Mouse (Mus musculus) ES-Bruce4 (cell line): ENCODE measurements around the gene Atxn7l1. TPM values are rescaled to one million over a fixed set of nuclear protein-coding genes. Genes with fewer than 3 reads are reported as not detected.

Source experiments
- H3K27ac ChIP-seq: 2 replicates; pipeline ENCODE4 v1.5.1; 2012; ENCODE audit warnings: low read length, inconsistent platforms; ENCODE audit not compliant: insufficient read depth
- H3K27me3 ChIP-seq: 2 replicates; pipeline ENCODE4 v1.6.1; 2012; ENCODE audit warnings: mild to moderate bottlenecking, low read length, inconsistent platforms; ENCODE audit not compliant: control insufficient read depth, poor library complexity, insufficient read depth, severe bottlenecking
- H3K36me3 ChIP-seq: 2 replicates; pipeline ENCODE4 v1.6.1; 2012; ENCODE audit warnings: inconsistent platforms, mild to moderate bottlenecking, low read length, moderate library complexity; ENCODE audit not compliant: control insufficient read depth, poor library complexity, insufficient read depth, severe bottlenecking
- H3K4me1 ChIP-seq: one replicate; pipeline ENCODE4 v1.8.1; 2011; ENCODE audit warnings: low read length; ENCODE audit not compliant: control insufficient read depth, insufficient read depth
- H3K4me3 ChIP-seq: 2 replicates; pipeline ENCODE4 v1.5.1; 2011; ENCODE audit warnings: low read depth, mild to moderate bottlenecking, low read length
- H3K9ac ChIP-seq: 2 replicates; pipeline ENCODE4 v1.6.1; 2012; ENCODE audit warnings: low read depth, mild to moderate bottlenecking, inconsistent platforms; ENCODE audit not compliant: poor library complexity, severe bottlenecking
- H3K9me3 ChIP-seq: replicated peaks from 2 replicates; pipeline ENCODE4 v1.6.1; 2012; ENCODE audit warnings: mild to moderate bottlenecking, low read length, inconsistent platforms; ENCODE audit not compliant: control insufficient read depth, poor library complexity, insufficient read depth, severe bottlenecking
- CTCF ChIP-seq: IDR thresholded peaks from one replicate; pipeline ENCODE4 v1.8.1; 2011; ENCODE audit warnings: low read depth, low read length
- EP300 ChIP-seq: IDR thresholded peaks from 2 replicates; pipeline ENCODE4 v1.6.1; 2011; ENCODE audit warnings: low read depth, low read length; ENCODE audit not compliant: insufficient read depth
- POLR2A ChIP-seq: IDR thresholded peaks from one replicate; pipeline ENCODE4 v1.8.1; 2011; ENCODE audit warnings: low read length; ENCODE audit not compliant: insufficient read depth
- polyA plus RNA-seq: library from polyadenylated mRNA; stranded (reverse); fragments of >200 nt; gene quantifications from 2 replicates; pipeline ENCODE4 v1.2.4, GENCODE M21; 2011; ENCODE audit warnings: low read depth; ENCODE audit not compliant: missing spikeins, insufficient read depth, insufficient read length

The Atxn7l1 gene
- polyA plus RNA-seq, 1 experiment, result 16.1 TPM

GRCm38 (mm10) chr12:33195175-33195574 lies 47.7 kb downstream of the Atxn7l1 start:
- H3K27me3 ChIP-seq, result no peaks in the 10 kb centered on the region
- peaks cover 2% of the 10 kb centered on the region; the same call in 1 of the 2 replicates for H3K9me3 ChIP-seq
- no peak for TF ChIP-seq POLR2A
- TF ChIP-seq CTCF, result no peak
- no peak for TF ChIP-seq EP300
- peaks cover 5% of the 10 kb centered on the region for H3K4me1 ChIP-seq
- H3K27ac ChIP-seq, result no peak overlapping the region
- no peak overlapping the region for H3K4me3 ChIP-seq
- no peaks in the 10 kb centered on the region for H3K36me3 ChIP-seq
- no peak overlapping the region for H3K9ac ChIP-seq

GRCm38 (mm10) chr12:33197287-33197686 lies 49.8 kb downstream of the Atxn7l1 start:
- Histone ChIP-seq H3K9ac (no peak overlapping the region), H3K9me3 (peaks cover 2% of the 10 kb centered on the region; the same call in 1 of the 2 replicates), H3K27ac (no peak overlapping the region), H3K4me3 (no peak overlapping the region), H3K4me1 (peaks cover 9% of the 10 kb centered on the region), H3K27me3 (no peaks in the 10 kb centered on the region), H3K36me3 (no peaks in the 10 kb centered on the region)
- 0 out of 2 replicates have a peak, but pooled peaks have one; percentile 47 for TF ChIP-seq EP300
- TF ChIP-seq CTCF, result no peak
- TF ChIP-seq POLR2A, result no peak

GRCm38 (mm10) chr12:33197746-33198145 lies 50.3 kb downstream of the Atxn7l1 start:
- Histone ChIP-seq H3K27ac (no peak overlapping the region), H3K9ac (no peak overlapping the region), H3K4me3 (no peak overlapping the region)

GRCm38 (mm10) chr12:33201068-33201467 lies 53.6 kb downstream of the Atxn7l1 start:
- Histone ChIP-seq H3K9ac (no peak overlapping the region), H3K4me3 (no peak overlapping the region), H3K27ac (peak overlapping the region; percentile 39; the same call in 1 of the 2 replicates), H3K36me3 (no peaks in the 10 kb centered on the region), H3K9me3 (peaks cover 2% of the 10 kb centered on the region; the same call in 1 of the 2 replicates), H3K4me1 (peaks cover 13% of the 10 kb centered on the region), H3K27me3 (no peaks in the 10 kb centered on the region)
- no peak for TF ChIP-seq CTCF
- TF ChIP-seq EP300, result no peak
- TF ChIP-seq POLR2A, result no peak

More at GRCm38 (mm10) chr12:33197746-33198145, 50.3 kb downstream of the Atxn7l1 start:
- no peaks in the 10 kb centered on the region for H3K36me3 ChIP-seq
- peaks cover 13% of the 10 kb centered on the region for H3K4me1 ChIP-seq
- H3K9me3 ChIP-seq, result peaks cover 2% of the 10 kb centered on the region; the same call in 1 of the 2 replicates
- no peaks in the 10 kb centered on the region for H3K27me3 ChIP-seq
- TF ChIP-seq EP300, result no peak
- no peak for TF ChIP-seq POLR2A
- no peak for TF ChIP-seq CTCF

- peak overlapping the region; percentile 39; the same call in 1 of the 2 replicates for H3K27ac ChIP-seq
- TF ChIP-seq POLR2A (no peak), EP300 (0 out of 2 replicates have a peak, but pooled peaks have one; percentile 29), CTCF (no peak)
- H3K27me3 ChIP-seq, result no peaks in the 10 kb centered on the region
- no peak overlapping the region for H3K4me3 ChIP-seq
- peaks cover 1% of the 10 kb centered on the region; the same call in 1 of the 2 replicates for H3K9me3 ChIP-seq
- H3K36me3 ChIP-seq, result no peaks in the 10 kb centered on the region
- H3K9ac ChIP-seq, result no peak overlapping the region
- H3K4me1 ChIP-seq, result peaks cover 13% of the 10 kb centered on the region
Measured at GRCm38 (mm10) chr12:33201491-33202210, 54.2 kb downstream of the Atxn7l1 start.

GRCm38 (mm10) chr12:33205255-33205654 lies 57.8 kb downstream of the Atxn7l1 start:
- no peak overlapping the region for H3K27ac ChIP-seq
- H3K4me1 ChIP-seq, result peaks cover 13% of the 10 kb centered on the region
- H3K9me3 ChIP-seq, result no peaks in the 10 kb centered on the region
- H3K9ac ChIP-seq, result no peak overlapping the region
- no peaks in the 10 kb centered on the region for H3K27me3 ChIP-seq
- H3K4me3 ChIP-seq, result no peak overlapping the region
- TF ChIP-seq CTCF (no peak), POLR2A (no peak), EP300 (no peak)
- no peaks in the 10 kb centered on the region for H3K36me3 ChIP-seq
